Mouse (Mus musculus) neural tube, embryonic 11.5 days (tissue): ENCODE measurements at regions not wholly inside any gene's neighbourhood (a gene's known extent, or its start where the extent isn't known, plus 50 kb on each side); places are given as distances from the start of the nearest gene placed in this dataset.

Source experiments
- ATAC-seq: fragments of 200-750 bp; cut with Nextera tagmentation; 2 replicates; pipeline ENCODE4 v1.8.0; 2017; ENCODE audit warnings: moderate number of reproducible peaks, mild to moderate bottlenecking, moderate TSS enrichment, moderate library complexity; ENCODE audit not compliant: insufficient read depth, low FRiP score, low TSS enrichment
- DNase-seq: peaks from one replicate; pipeline ENCODE4 v3.0.0-alpha.2; 2015; ENCODE audit warnings: low spot score
- H3K27ac ChIP-seq: fragments of 300-500 bp; sonication (generic); 2 replicates; pipeline ENCODE4 v1.5.1; 2014; ENCODE audit warnings: low read depth, mild to moderate bottlenecking, low read length
- H3K27me3 ChIP-seq: fragments of 300-500 bp; sonication (generic); 2 replicates; pipeline ENCODE4 v1.6.1; 2014; ENCODE audit warnings: mild to moderate bottlenecking, low read length, mixed read lengths; ENCODE audit not compliant: control insufficient read depth, insufficient read depth
- H3K36me3 ChIP-seq: fragments of 300-500 bp; sonication (generic); 2 replicates; pipeline ENCODE4 v1.6.1; 2014; ENCODE audit warnings: mild to moderate bottlenecking, low read length, moderate library complexity, mixed read lengths; ENCODE audit not compliant: control insufficient read depth, insufficient read depth
- H3K4me1 ChIP-seq: fragments of 300-500 bp; sonication (generic); 2 replicates; pipeline ENCODE4 v1.6.1; 2014; ENCODE audit warnings: low read length, mixed read lengths; ENCODE audit not compliant: control insufficient read depth, insufficient read depth
- H3K4me2 ChIP-seq: fragments of 300-500 bp; sonication (generic); 2 replicates; pipeline ENCODE4 v1.6.1; 2014; ENCODE audit warnings: low read depth, mild to moderate bottlenecking, moderate library complexity
- H3K4me3 ChIP-seq: fragments of 300-500 bp; sonication (generic); 2 replicates; pipeline ENCODE4 v1.5.1; 2014; ENCODE audit warnings: low read depth, low read length
- H3K9ac ChIP-seq: fragments of 300-500 bp; sonication (generic); 2 replicates; pipeline ENCODE4 v1.6.1; 2014; ENCODE audit warnings: mild to moderate bottlenecking, low read length
- H3K9me3 ChIP-seq: fragments of 300-500 bp; sonication (generic); 2 replicates; pipeline ENCODE4 v1.6.1; 2016; ENCODE audit warnings: low read length; ENCODE audit not compliant: control insufficient read depth
- WGBS: fragments of 180-500 bp; shearing (Covaris S2); extraction: QIAGEN DNeasy Blood & Tissue Kit; methylation state at CpG from one replicate; pipeline ENCODE4 v1.1.7; 2014; 5-methylcytosine and 5-hydroxymethylcytosine counted together

GRCm38 (mm10) chr6:143668551-143668950 lies 501.5 kb downstream of the Etnk1 start:
- DNase-seq (no peak), ATAC-seq (no peak)
- Histone ChIP-seq H3K27ac (no peak overlapping the region), H3K4me1 (no peaks in the 10 kb centered on the region), H3K27me3 (no peaks in the 10 kb centered on the region), H3K9ac (no peak overlapping the region), H3K4me3 (no peak overlapping the region), H3K36me3 (no peaks in the 10 kb centered on the region), H3K9me3 (no peaks in the 10 kb centered on the region), H3K4me2 (no peak overlapping the region)
- 80% methylated on average over 4 of the region's 4 CpGs for WGBS

DNA sequence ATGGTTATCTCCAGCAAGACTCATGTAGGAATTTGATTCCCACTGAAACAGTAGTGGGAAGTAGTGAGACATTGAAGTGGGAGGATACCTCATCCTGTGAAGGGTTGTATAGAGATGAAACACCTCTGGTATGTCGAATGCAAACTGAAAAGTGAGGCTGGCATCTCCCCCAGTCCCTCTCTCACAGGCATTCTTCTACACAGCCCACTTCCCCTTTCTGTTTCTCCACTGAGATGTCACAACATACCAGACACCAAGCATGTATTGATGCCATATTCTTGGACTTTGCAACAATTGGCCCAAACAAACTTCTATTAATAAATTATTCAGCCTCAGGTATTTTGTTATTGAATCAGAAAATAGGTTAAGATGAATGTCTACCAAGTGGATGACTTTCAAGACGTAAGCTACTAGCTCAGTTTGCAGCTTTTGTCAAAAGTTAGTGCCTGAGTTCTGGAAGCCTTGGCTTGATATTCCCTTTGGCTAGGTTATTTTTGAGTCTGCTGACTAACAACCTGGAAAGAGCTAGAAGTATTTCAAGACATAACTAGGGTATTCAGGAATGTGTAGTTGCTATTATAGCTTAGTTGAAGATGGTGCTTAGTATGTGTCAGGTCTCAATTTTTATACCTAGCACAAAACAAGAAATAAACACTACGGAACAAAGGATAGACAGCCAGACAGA lies 502.6 kb downstream of the Etnk1 start:
- WGBS = 82% methylated on average over 3 of the region's 3 CpGs
- H3K9ac ChIP-seq = no peak overlapping the region
- ATAC-seq = no peak

GRCm38 (mm10) chr6:143690131-143690530 lies 523.1 kb downstream of the Etnk1 start:
- WGBS = 91% methylated on average over 9 of the region's 9 CpGs
- Histone ChIP-seq H3K9me3 (no peaks in the 10 kb centered on the region), H3K9ac (no peak overlapping the region), H3K4me1 (no peaks in the 10 kb centered on the region), H3K27ac (no peak overlapping the region), H3K27me3 (no peaks in the 10 kb centered on the region), H3K36me3 (no peaks in the 10 kb centered on the region), H3K4me3 (no peak overlapping the region), H3K4me2 (no peak overlapping the region)
- DNase-seq (no peak), ATAC-seq (no peak)

More for the DNA sequence above, 502.6 kb downstream of the Etnk1 start:
- no peaks in the 10 kb centered on the region for H3K36me3 ChIP-seq
- H3K9me3 ChIP-seq = no peaks in the 10 kb centered on the region
- no peak for DNase-seq
- no peak overlapping the region for H3K27ac ChIP-seq
- H3K27me3 ChIP-seq = no peaks in the 10 kb centered on the region
- H3K4me3 ChIP-seq = no peak overlapping the region
- no peaks in the 10 kb centered on the region for H3K4me1 ChIP-seq
- no peak overlapping the region for H3K4me2 ChIP-seq

DNA sequence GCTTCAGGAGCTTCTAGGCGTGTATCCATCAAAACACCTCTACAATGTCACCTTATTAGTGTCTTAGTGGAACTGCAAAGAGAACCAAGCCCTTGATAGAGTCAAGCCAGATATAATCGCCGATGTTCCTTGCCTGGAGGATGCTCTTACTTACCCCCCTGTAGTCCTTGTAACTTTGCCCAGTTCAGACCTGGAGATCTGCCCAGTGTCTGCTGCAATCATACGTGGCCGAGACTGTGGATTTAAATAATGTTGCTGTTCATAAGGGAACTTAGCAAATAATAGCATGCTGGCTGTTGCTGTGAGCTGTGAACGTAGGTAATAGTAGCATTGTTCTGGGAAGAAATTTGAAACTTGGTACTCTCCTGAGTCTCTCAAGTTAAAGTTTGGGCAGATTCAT lies 523.8 kb downstream of the Etnk1 start:
- no peaks in the 10 kb centered on the region for H3K36me3 ChIP-seq
- DNase-seq = no peak
- no peaks in the 10 kb centered on the region for H3K27me3 ChIP-seq
- no peak overlapping the region for H3K9ac ChIP-seq
- H3K4me2 ChIP-seq = no peak overlapping the region
- no peaks in the 10 kb centered on the region for H3K4me1 ChIP-seq
- WGBS = 90% methylated on average over 6 of the region's 6 CpGs
- H3K9me3 ChIP-seq = no peaks in the 10 kb centered on the region
- H3K27ac ChIP-seq = no peak overlapping the region
- H3K4me3 ChIP-seq = no peak overlapping the region
- ATAC-seq = no peak

DNA sequence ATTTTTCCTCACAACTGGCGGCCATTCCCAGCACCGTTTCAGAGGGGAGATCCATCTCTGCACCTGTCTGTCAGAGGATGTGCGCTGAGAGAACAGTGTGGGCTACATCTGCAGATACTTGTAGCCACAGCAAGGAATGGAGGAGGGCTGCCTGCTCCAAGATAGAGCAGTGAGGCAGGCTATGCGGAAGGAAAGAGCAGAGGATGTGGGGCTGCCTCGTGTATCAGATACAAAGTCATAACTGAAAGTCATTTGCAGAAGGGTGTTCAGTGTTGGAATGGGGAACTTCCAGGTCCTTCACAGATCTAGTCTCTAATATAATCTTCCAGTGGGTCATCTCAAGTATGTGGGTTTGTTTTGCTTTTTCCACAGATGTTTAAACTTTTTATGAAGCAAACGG lies 531.0 kb downstream of the Etnk1 start:
- H3K9ac ChIP-seq = no peak overlapping the region
- no peaks in the 10 kb centered on the region for H3K36me3 ChIP-seq
- H3K27ac ChIP-seq = no peak overlapping the region
- H3K27me3 ChIP-seq = no peaks in the 10 kb centered on the region
- H3K9me3 ChIP-seq = no peaks in the 10 kb centered on the region
- no peak overlapping the region for H3K4me3 ChIP-seq
- no peaks in the 10 kb centered on the region for H3K4me1 ChIP-seq
- no peak for DNase-seq
- whole genome bisulfite sequencing = 65% methylated on average over 6 of the region's 6 CpGs
- no peak for ATAC-seq
- H3K4me2 ChIP-seq = no peak overlapping the region

- DNase-seq (no peak), ATAC-seq (no peak)
- H3K4me2 ChIP-seq = no peak overlapping the region
- no peaks in the 10 kb centered on the region for H3K27me3 ChIP-seq
- no peak overlapping the region for H3K27ac ChIP-seq
- H3K4me1 ChIP-seq = no peaks in the 10 kb centered on the region
- H3K4me3 ChIP-seq = no peak overlapping the region
- no peak overlapping the region for H3K9ac ChIP-seq
- H3K36me3 ChIP-seq = no peaks in the 10 kb centered on the region
- no peaks in the 10 kb centered on the region for H3K9me3 ChIP-seq
- 82% methylated on average over 8 of the region's 8 CpGs for WGBS
Observed at GRCm38 (mm10) chr6:143703984-143704383, 537.0 kb downstream of the Etnk1 start.

DNA sequence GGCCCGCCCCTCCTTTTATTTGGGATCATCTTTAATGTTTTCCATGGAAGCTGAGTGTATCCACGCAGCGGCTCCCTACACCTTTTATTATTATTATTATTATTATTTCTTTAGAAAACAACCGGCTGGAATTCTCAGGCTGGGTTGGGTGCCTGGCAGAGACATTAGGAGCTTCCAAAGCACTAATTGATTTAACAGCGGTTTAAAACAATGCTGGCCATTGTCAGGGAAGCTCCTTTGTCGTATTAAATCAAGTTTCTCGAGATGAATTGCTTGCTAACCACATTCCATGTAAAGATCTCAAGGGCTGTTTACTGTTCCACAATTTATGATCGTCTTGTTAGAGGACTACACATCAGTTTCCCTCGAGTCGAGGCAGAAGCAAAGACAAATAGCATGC lies 539.4 kb downstream of the Etnk1 start:
- Histone ChIP-seq H3K9ac (no peak overlapping the region), H3K27ac (no peak overlapping the region), H3K36me3 (no peaks in the 10 kb centered on the region), H3K9me3 (no peaks in the 10 kb centered on the region), H3K4me2 (no peak overlapping the region), H3K4me3 (no peak overlapping the region), H3K4me1 (no peaks in the 10 kb centered on the region), H3K27me3 (no peaks in the 10 kb centered on the region)
- ATAC-seq (no peak), DNase-seq (no peak)
- WGBS = 25% methylated on average over 10 of the region's 10 CpGs

- Histone ChIP-seq H3K27me3 (no peaks in the 10 kb centered on the region), H3K9me3 (no peaks in the 10 kb centered on the region), H3K4me3 (no peak overlapping the region), H3K4me1 (no peaks in the 10 kb centered on the region), H3K9ac (no peak overlapping the region), H3K4me2 (no peak overlapping the region), H3K36me3 (no peaks in the 10 kb centered on the region), H3K27ac (no peak overlapping the region)
- no peak for ATAC-seq
- no peak for DNase-seq
- 83% methylated on average over 10 of the region's 10 CpGs for WGBS
Observed at GRCm38 (mm10) chr6:143714461-143714860, 547.4 kb downstream of the Etnk1 start.

DNA sequence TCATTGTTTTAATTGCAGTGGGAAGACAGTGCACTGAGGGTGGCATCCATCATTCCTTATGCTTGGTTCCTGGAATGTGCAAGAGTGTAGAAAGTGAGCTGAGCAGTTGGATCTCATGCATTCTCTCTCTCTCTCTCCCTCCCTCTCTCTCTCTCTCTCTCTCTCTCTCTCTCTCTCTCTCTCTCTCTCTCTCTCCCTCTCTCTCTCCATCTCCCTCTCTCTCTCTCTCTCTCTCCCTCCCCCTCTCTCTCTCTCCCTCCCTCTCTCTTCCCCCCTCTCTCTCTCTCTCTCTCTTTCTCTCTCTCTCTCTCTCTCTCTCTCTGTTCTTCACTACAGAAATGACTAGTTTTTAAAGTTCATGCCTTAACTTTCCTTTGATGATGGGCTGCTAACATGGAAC lies 583.1 kb downstream of the Etnk1 start:
- Histone ChIP-seq H3K9me3 (no peaks in the 10 kb centered on the region), H3K27ac (no peak overlapping the region), H3K4me3 (no peak overlapping the region), H3K9ac (no peak overlapping the region), H3K4me2 (no peak overlapping the region), H3K4me1 (no peaks in the 10 kb centered on the region), H3K36me3 (no peaks in the 10 kb centered on the region), H3K27me3 (no peaks in the 10 kb centered on the region)
- ATAC-seq (no peak), DNase-seq (no peak)
